Mouse (Mus musculus): Measurements from ENCODE around the gene Rpp25l.

DNA sequence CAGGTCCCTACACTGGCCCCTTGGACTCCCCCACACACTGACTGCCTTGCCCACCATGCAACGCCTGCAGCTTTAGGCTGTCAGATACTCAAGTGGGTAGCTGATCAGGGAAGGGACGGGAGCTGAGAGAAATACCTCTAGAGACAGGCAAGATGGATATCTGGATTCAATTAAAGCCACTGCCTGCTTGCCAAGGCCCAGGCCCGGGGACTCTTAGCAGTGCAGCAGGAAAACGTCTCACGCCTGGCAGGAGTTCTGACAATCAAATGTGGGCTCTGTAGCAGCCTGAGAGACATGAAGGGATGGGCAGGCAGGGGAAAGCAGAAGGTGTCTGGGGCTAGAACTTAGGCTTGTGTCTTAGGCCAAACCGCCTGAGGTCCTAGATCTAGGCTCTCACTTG lies 3.5 kb upstream of the Rpp25l start:
- no peak for TF ChIP-seq EP300 (optimal IDR thresholded peaks at IDR 0.05)
- no peak for TF ChIP-seq CTCF (IDR thresholded peaks at IDR 0.05; ENCODE audit: low read depth)
